Mouse (Mus musculus) induced T-regulatory cell, adult 2 months (primary cell): ENCODE results near the gene Fam167b.
A peak's percentile ranks its signal among the peaks of the same experiment; 100 is the strongest.
"Not testable (repeated sequence)": the region's sequence is repeated elsewhere in the genome, so short reads cannot be mapped to it uniquely, and the experiment has no call there.

Experiments used
- DNase-seq: peaks from one replicate; pipeline ENCODE4 v3.0.0-alpha.2; 2012; ENCODE audit warnings: low read depth

Gene Fam167b

GRCm38 (mm10) chr4:129558321-129558955 is 19.9 kb downstream of the Fam167b start:
- peak; percentile 89 for DNase-seq

GRCm38 (mm10) chr4:129557256-129557808 is 21.0 kb downstream of the Fam167b start:
- peak; percentile 46 for DNase-seq

- DNase-seq: peak; percentile 91
Measured at GRCm38 (mm10) chr4:129556532-129557223, 21.7 kb downstream of the Fam167b start.

- DNase-seq: no peak
Measured at GRCm38 (mm10) chr4:129555862-129556531, 22.4 kb downstream of the Fam167b start.

- DNase-seq: peak; percentile 51
Measured at GRCm38 (mm10) chr4:129555421-129555861, 22.9 kb downstream of the Fam167b start.

GRCm38 (mm10) chr4:129554512-129554911 is 23.8 kb downstream of the Fam167b start:
- DNase-seq: peak; percentile 22

GRCm38 (mm10) chr4:129550295-129550694 is 28.1 kb downstream of the Fam167b start:
- no peak for DNase-seq

- DNase-seq: peak; percentile 81
Measured at GRCm38 (mm10) chr4:129549306-129549705, 29.0 kb downstream of the Fam167b start.

- DNase-seq: not testable (repeated sequence)
Measured at GRCm38 (mm10) chr4:129547631-129548030, 30.7 kb downstream of the Fam167b start.

GRCm38 (mm10) chr4:129544106-129544505 is 34.2 kb downstream of the Fam167b start:
- no peak for DNase-seq

GRCm38 (mm10) chr4:129542592-129543141 is 35.7 kb downstream of the Fam167b start, which contains the start of gene Hdac1:
Hdac1 (minus strand) TSS chr4:129542713.
- DNase-seq: peak; percentile 97

- DNase-seq: peak; percentile 74
Measured at GRCm38 (mm10) chr4:129541868-129542591, 36.3 kb downstream of the Fam167b start.

GRCm38 (mm10) chr4:129540012-129540411 is 38.3 kb downstream of the Fam167b start:
- DNase-seq: peak; percentile 76

GRCm38 (mm10) chr4:129528901-129529300 is 49.4 kb downstream of the Fam167b start:
- not testable (repeated sequence) for DNase-seq
